Mouse (Mus musculus) C3H10T1/2 (cell line): ENCODE results near the gene Tlr9. TPM values are rescaled to one million over a fixed set of nuclear protein-coding genes. Genes with fewer than 3 reads are reported as not detected.

Source experiments
- polyA plus RNA-seq, 2 experiments: library from polyadenylated mRNA; unstranded; fragments of >200 nt; fragmentation: generic; extraction: Trizol; gene quantifications; one replicate each; pipeline ENCODE4 v1.2.1; 2012; ENCODE audit warnings: missing spikeins in 2 of 2

Gene Tlr9
- polyA plus RNA-seq = not detected

DNA sequence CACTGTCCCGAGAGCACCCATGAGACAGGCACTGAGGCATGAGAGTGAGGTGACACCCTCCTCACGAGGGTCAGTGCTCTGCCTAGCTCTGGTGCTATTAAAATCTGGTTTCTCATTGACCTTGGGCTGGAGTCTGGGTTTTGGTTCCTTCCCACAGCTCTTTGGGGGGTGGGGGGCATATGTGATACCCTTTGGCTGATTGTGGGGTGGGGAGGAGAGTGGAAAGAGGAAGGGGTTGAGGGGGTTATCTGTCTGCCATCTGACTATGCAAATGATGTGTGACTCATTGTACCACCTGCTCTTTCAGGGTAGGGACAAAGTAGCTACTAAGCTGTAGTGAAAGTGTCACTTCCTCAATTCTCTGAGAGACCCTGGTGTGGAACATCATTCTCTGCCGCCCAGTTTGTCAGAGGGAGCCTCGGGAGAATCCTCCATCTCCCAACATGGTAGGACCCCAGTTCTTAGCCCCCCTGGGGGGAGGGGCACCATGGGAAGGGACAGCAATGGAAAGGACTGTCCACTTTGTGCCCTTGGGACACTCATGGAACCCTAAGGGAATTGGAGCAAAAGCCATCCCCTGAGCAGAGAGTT, at the start of gene Tlr9:
Gene Tlr9, plus strand, starts transcription at position 338 of the 591 bp plus-strand sequence.

DNA sequence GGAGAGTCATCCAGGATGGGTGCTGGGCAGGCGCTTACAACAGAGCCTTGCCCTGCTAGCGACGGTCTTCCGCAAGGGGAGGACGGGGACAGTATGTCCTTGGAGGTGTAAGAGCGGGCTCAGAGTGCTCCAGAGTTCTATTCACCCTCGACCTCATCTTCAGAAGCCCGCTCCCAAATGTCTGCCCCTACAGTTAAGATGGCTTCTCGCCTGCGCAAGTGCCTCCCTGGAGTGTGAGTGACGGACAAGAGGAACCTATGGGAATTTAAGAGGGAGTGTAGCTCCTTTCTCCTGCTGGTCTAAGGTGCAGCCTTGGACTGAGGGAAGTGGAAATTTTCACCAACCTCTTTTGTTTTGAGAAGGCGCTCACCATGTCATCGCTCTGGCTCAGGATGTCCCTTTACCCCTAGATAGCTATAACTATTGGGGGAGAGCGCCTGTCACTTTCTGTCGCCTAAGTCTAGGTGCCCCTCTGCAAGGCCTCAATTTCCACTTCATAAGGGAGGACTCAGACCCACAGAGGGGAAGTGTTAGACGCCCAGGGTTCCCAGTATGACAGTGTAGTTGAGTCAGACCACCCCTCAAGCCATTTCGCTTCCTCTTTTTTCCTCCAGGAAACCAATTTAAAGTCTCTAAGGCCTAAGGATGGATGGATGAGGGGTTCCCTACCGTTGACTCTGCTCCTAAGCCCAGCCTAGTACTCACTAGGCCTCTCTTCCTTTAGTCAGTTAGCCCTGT, 22.7 kb upstream of the Tlr9 start, which contains the start of gene Ppm1m:
Gene Ppm1m, minus strand, starts transcription at position 212 of the 738 bp plus-strand sequence.

GRCm38 (mm10) chr9:106202819-106203636, 19.4 kb upstream of the Tlr9 start, which contains the start of gene Twf2:
Gene Twf2 (plus strand): TSS chr9:106203108.

Other genes with a start within 250 kb of the Tlr9 start
- gene Col6a4, start 125.8 kb upstream of the Tlr9 start, polyA plus RNA-seq = under 1 TPM; 0.06 TPM
- 1 to 10 TPM in 1 of 2 experiments, under 1 TPM in 1; 0.71 to 1.6 TPM for gene Glyctk, start 64.5 kb upstream of the Tlr9 start, polyA plus RNA-seq
- gene Wdr82, start 51.7 kb upstream of the Tlr9 start, polyA plus RNA-seq = 10 to 100 TPM in 1 of 2 experiments, 1 to 10 TPM in 1; 8.1 to 38.8 TPM
- 10 to 100 TPM; 39.9 to 40.6 TPM for gene Ppm1m, start 22.9 kb upstream of the Tlr9 start, polyA plus RNA-seq
- gene Twf2, start 19.5 kb upstream of the Tlr9 start, polyA plus RNA-seq = 10 to 100 TPM; 51.5 to 59.3 TPM
- gene Alas1, start 26.1 kb downstream of the Tlr9 start, polyA plus RNA-seq = 10 to 100 TPM; 17.3 to 67.5 TPM
- 10 to 100 TPM; 16.9 to 35.1 TPM for gene Poc1a, start 58.5 kb downstream of the Tlr9 start, polyA plus RNA-seq
- 10 to 100 TPM in 1 of 2 experiments, 1 to 10 TPM in 1; 2.0 to 12.1 TPM for gene Dusp7, start 146.0 kb downstream of the Tlr9 start, polyA plus RNA-seq
- 100 to 1,000 TPM in 1 of 2 experiments, 10 to 100 TPM in 1; 59.4 to 106 TPM for gene Rpl29, start 206.9 kb downstream of the Tlr9 start, polyA plus RNA-seq
- gene Acy1, start 215.7 kb downstream of the Tlr9 start, polyA plus RNA-seq = 10 to 100 TPM; 20.4 to 31.4 TPM
- 10 to 100 TPM; 25.4 to 55.1 TPM for gene Abhd14b, start 224.9 kb downstream of the Tlr9 start, polyA plus RNA-seq
- gene Abhd14a, start 225.1 kb downstream of the Tlr9 start, polyA plus RNA-seq = 10 to 100 TPM; 20.7 to 21.6 TPM
- gene Pcbp4, start 230.7 kb downstream of the Tlr9 start, polyA plus RNA-seq = 100 to 1,000 TPM; 165 to 175 TPM
- gene Gpr62, start 243.3 kb downstream of the Tlr9 start, polyA plus RNA-seq = under 1 TPM; 0.07 to 0.48 TPM